Mouse (Mus musculus): ENCODE measurements around the gene Clic6. TPM values are rescaled to one million over a fixed set of nuclear protein-coding genes. Genes with fewer than 3 reads are reported as not detected.
"Not testable (repeated sequence)": the region's sequence is repeated elsewhere in the genome, so short reads cannot be mapped to it uniquely, and the experiment has no call there.

Clic6 gene
- total RNA-seq, 4 experiments from 2014 or later: 0.34 to 0.63 (median 0.41) TPM

DNA sequence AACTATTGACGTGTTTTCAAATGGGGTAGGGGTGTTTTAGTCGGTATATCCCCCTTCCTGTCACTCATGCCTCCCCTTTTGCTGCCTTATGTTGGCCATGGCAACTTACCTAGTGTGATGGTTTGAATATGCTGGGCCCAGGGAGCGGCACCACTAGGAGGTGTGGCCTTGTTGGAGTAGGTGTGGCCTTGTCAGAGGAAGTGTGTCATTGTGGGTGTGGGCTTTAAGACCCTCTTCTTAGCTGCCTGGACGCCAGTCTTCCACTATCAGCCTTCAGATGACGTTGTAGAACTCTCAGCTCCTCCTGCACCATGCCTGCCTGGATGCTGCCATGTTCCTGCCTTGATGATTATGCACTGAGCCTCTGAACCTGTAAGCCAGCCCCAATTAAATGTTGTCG, 14.8 kb upstream of the Clic6 start, which contains the start of gene Rcan1:
TSS of gene Rcan1 (minus strand) at position 162 of the 400 bp plus-strand sequence.
- DNase-seq (ENCODE audit: low spot score): no peak

- DNase-seq (ENCODE audit: low spot score): no peak
These were observed 12.6 kb upstream of the Clic6 start for GRCm38 (mm10) chr16:92472898-92473297.

DNA sequence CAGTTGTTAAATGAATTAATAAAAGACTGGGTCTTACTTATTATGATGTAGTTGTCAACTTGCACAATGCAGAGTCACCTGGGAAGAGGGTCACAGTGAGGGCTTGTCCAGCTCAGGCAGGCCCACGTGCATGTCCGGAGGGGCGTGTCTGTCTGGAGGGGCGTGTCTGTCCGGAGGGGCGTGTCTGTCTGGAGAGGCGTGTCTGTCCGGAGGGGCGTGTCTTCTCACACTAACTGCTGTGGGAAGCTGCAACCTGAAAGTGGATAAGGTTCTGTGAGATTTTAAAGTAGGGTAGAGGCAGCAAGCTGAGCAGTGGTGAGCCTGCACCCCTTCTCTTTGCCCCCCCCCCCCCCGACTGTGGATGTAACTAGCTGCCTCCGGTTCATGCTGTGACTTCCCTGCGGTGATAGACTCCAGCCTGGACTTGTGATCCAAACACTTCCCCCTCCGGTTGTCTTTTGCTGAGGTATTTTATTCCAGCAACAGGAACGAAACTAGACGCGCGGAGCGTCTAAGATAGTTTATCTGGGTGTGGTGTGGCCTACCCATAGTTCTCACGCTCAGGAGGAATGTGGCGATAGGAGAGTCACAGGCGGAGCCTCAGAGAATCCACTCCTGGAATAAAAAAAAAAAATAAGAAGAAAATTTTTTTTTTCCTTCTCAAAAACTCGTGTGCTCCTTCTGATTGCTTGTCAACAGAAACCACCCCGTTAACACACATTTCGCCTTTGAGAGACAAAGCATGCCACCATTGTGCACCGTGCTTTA, 10.3 kb upstream of the Clic6 start:
- no peak for DNase-seq (ENCODE audit: low spot score)

DNA sequence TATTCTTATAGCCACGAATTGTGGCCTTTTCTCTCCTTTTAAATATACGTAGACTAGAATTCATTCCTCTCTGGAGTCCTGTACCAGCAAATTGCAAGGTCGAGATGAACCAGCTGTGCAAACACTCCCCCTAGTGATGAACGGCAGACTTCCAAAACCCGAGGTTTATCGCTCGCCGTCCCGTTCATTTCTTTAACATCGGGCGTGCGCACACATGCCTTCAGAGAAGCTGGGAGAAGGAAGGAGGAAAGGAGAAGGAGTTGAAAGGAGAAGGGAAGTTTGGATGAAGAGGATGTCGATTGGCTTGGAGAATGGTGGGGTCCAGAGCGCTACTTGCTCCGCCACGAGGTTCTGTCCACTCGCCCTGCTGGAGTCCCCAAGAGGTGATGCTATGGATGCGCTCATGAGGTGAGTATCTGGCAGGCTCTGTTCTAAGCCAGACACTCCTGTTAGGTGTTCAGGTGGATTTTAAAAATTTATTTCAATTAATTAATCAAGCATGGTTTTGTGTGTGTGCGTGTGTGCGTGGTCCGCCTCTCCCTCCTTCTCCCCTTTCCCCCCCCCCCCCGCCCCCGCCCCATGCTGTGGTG, 6.9 kb upstream of the Clic6 start:
- DNase-seq (ENCODE audit: low spot score): peak; percentile 62

GRCm38 (mm10) chr16:92487086-92487485, 1.6 kb downstream of the Clic6 start:
- no peak for DNase-seq (ENCODE audit: low spot score)

DNA sequence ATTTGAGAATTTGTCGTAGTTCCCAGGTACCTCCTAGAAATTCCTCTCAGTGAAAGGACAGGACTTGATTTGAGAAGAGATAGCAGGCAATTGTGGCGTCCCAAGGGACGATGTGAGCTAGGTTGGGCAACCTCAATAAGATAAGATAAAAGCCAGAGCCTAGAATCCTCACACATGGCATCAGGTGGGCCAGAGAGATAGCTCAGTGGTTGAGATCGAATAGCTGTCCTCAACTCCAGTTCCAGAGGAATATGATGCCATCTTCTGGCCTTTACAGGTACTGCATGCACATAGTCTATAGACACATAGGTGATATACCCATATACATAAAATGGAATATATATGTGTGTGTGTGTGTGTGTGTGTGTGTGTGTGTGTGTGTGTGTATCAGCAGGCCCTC, 2.0 kb downstream of the Clic6 start:
- peak; percentile 42 for DNase-seq (ENCODE audit: low spot score)

DNA sequence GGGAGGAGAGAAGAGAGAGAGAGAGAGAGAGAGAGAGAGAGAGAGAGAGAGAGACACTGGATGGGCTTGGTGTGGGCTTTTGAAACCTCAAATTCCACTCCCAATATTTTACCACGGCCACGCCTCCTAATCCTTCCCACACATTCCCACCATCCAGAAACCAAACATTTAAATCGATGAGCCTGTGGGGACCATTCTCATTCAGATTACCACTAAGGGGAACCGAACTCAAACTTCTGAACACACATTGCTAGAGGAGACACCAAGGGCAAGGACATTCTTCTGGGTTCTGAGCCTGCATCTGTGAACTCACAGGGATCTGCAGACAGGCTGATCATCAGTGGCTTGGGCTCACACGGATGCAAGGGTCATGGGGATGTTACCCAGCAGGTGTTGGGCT, 2.9 kb downstream of the Clic6 start:
- DNase-seq (ENCODE audit: low spot score): no peak

DNA sequence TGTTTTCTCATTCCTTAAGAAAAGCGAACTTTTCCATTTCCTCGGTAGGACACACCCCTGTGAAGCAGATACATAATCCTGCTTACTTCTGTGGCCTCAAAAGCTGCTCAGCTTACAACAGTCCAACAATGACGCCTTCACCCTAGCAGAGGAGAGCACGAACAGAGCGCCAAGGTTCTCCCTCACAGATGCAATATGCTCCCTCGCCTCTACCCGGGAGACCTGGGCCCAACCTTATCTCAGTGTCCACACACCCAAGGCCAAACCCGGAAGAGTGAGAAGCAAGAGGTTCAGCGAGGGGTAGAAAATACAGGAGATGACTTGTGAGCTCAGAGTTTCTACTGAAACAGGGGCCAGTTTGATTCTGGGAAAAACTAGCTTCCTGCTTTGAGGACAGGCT, 3.8 kb downstream of the Clic6 start:
- DNase-seq (ENCODE audit: low spot score): no peak

DNA sequence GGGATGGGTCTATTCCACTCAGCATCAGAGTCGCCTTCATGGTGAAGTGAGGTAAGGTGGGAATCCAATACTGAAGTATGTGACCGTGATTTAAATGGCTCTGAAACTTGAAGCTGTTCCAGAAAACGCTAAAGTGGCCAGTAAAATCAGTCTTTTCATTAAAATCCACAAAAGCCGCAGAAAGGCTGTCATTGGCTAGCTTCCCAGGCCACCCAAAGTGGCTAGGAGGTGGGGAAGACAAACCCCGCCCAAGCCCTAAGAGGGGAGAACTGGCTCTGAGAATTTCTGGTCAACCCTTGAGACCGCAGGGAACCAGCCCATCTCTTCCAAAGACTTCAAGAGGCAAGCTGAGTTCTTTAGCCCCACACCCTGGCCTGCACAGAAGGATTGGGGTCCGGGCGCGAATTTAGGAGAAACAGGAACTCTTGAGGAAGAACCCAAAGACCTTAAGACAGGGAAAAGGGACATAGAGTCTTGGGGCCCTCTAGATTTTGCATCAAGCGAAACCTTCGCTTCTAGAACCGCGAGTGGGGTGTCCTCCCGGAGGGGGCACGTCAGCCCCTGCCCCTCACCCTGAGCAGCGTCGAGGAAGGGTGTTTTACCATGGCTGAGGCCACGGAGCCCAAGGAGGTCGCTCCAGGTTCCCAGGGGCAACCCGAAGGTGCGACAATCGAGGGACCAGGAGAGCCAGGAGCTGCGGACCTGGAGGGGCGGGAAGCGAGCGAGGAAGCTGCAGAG, 12.5 kb downstream of the Clic6 start:
- DNase-seq (ENCODE audit: low spot score): no peak

DNA sequence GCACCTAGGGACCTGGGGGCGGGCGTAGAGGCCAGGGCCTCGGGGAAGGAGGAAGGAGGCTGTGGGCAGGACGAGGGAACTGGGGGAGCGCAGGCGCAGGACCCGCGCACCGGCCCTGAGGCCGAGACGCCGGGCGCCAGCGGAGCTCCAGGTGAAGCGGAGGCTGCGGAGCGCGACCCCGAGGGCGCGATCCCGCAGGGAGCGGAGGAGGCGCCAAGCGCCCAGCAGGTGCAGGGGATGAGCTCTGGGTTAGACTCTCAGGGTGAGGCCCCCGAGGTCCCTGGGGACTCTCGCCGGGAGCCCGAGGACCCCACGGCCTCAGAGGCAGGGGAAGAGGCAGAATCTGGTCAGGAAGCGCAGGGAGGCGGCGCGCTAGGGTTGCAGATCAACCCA, 13.0 kb downstream of the Clic6 start:
- DNase-seq (ENCODE audit: low spot score): no peak

GRCm38 (mm10) chr16:92499324-92499723, 13.8 kb downstream of the Clic6 start:
- DNase-seq (ENCODE audit: low spot score): no peak

DNA sequence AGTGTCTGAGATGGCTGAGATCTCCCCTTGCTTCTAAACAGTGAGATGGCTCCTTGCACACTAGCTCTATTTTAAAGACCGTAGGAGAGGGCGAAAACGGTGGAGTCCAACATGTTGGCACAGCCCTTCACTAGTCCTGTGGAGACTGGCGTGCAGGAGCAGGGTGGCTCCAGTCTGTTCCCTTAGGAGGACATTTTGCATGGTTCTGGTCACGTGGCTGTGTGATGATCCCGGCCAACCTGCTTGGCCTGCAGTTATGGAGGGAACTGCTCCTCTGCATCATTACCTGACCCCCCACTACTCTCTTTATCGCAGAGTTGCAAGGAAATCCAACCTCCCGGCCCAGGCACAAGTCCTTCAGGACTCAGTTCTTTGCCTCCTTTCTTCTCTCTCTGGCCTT, 15.0 kb downstream of the Clic6 start:
- DNase-seq (ENCODE audit: low spot score): no peak

DNA sequence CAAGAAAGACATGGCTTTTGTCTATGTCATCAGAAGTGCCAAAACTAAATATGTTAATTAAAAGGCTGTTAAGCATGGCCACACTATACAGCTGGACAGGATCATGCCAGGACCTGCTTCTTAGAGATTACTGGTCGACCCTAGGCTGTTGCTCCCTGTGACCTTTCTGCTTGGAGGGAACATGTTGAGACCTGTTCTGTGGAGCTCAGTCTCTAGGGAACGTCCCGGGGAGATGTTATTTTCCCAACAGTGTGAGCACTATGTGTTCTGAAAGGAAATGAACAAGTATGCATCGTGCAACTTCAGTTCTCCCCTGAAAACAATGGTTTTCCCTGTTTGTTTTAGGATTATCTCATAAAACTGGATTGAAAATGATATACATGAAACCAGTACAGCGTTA, 17.6 kb downstream of the Clic6 start:
- no peak for DNase-seq (ENCODE audit: low spot score)

DNA sequence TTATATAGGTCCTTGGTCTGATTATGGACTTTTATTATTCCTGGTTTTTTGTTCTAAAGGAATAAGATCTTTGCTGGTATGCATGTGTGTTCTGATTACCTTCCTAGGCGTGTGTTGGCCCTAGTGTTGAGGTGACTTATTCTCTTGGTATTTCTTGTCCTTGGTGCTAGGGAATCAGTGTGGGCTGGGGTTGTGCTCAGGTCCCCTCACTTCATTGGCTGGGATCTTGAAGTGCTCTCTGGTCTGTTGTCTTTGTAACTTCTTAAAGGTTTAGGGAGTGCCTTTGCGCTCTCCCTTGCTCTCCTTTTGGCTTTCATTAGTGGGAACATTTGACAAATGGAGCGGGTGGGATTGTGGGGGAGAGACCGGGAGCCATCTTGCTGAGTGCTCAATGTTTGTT, 22.0 kb downstream of the Clic6 start:
- DNase-seq (ENCODE audit: low spot score): no peak

- DNase-seq (ENCODE audit: low spot score): no peak
These were observed 25.6 kb downstream of the Clic6 start for GRCm38 (mm10) chr16:92510835-92511772.

DNA sequence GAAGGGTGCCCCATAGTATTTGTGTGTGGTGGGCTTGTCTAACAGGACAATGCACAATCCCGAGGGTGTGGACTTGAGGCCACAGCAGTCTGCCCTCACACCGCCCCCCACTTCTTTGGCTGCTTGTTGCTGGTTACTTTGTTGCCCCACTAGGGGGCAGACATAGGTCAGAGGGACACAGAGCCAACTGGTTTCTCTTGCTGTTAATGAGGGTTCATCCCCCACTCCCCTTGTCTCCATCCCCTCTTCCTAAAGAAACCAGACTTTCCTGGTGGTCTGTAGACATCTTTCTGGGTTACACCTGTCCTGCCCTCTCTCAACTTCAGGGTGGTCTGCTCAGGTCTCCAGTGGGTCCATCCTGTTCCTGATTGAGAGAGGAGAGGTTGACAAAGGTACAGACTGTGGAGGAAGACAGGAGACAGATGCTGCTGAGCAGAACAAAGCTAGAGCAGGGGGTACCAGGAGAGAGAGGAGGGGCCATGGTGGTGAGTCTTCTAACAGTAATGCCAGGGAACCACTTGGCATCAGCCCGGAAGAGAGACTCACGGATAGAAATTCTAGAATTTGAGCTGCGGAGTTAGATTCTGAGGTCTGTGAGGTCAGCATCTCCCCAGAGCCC, 26.3 kb downstream of the Clic6 start:
- DNase-seq (ENCODE audit: low spot score): no peak

GRCm38 (mm10) chr16:92514896-92515295, 29.4 kb downstream of the Clic6 start:
- DNase-seq (ENCODE audit: low spot score): not testable (repeated sequence)

DNA sequence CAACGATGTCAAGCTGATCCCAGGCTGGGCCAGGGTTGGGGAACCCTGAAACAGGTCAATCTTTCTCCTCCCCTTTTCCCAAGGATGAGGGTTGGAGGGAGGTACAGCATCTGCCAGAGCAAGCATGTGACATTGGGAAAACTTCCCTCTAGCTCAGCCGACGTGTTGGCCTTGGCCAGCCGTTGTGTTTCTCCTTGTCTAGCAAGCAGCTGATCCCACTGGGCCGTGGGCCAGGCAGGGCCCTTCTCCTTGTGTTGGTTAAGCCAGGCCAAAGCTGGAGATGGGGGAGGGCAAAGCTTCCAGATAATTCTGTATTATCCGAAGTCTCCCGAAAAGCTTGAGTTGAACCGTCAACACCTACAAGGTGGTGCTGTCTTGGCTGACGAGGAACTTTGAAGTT, 30.6 kb downstream of the Clic6 start:
- peak; percentile 49 for DNase-seq (ENCODE audit: low spot score)

GRCm38 (mm10) chr16:92518718-92519117, 33.2 kb downstream of the Clic6 start:
- no peak for DNase-seq (ENCODE audit: low spot score)

DNA sequence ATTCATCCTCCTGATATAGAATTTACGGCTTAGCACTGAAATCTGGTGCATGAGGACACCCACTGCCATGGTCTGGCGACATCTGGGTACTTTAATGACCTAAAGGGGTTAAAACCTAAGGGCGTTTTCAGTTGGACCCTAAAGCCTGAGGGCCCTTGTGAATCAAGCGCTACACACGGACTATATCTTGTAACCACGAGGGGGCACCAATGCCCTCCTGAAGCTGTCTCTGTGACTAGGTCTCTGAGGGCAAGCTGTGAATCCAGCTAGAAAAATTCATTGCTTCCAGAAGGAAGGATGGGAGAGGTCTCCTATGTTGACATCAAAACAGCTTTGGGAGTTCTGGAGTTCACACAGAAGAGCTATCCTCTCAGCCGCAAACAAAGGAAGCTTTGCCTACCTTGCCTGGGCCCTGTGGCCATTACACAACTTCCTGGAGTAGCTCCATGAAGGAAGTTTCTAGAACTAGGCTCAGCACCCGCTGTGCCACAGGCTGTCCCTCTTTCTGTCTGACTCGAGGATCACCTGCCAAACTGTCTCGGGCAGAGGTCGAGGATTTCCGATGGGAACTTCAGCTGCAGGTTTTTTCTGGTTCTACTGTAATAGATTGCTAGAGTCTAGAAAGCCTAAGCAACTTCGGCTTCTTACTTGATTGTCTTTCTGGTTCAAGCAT, 34.4 kb downstream of the Clic6 start:
- DNase-seq (ENCODE audit: low spot score): no peak

DNA sequence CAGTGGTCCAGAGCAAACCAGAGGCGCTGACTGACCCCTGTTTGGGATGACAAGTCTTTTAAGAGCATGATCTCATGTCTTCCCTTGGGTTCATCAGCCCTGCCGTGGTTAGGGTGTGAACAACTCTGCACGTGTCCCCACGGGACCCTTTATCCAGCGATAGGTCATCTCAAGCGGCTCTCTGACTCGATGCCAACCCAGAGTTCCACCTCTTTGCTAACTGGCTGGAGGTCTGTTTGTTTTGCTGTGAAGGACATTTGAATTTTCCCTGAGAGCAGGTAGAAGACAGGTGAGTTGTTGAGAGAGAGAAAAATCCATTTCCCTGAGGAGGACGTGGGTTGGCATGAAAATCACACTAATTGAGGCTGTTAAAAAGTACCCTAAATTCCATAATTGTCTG, 37.8 kb downstream of the Clic6 start:
- DNase-seq (ENCODE audit: low spot score): no peak
